Mouse (Mus musculus) neural tube, embryonic 15.5 days (tissue): ENCODE results near the gene Trp53bp2. TPM values are rescaled to one million over a fixed set of nuclear protein-coding genes. Genes with fewer than 3 reads are reported as not detected.
A peak's percentile ranks its signal among the peaks of the same experiment; 100 is the strongest.

Experiments used
- ATAC-seq: fragments of 200-750 bp; cut with Nextera tagmentation; 2 replicates; pipeline ENCODE4 v1.8.0; 2017; ENCODE audit warnings: mild to moderate bottlenecking, moderate TSS enrichment, moderate library complexity; ENCODE audit not compliant: low FRiP score
- H3K27ac ChIP-seq: fragments of 300-500 bp; sonication (generic); replicated peaks from 2 replicates; pipeline ENCODE4 v1.5.1; 2015; ENCODE audit warnings: mild to moderate bottlenecking, inconsistent platforms
- H3K27me3 ChIP-seq: fragments of 300-500 bp; sonication (generic); replicated peaks from 2 replicates; pipeline ENCODE4 v1.6.1; 2015; ENCODE audit warnings: inconsistent platforms
- H3K36me3 ChIP-seq: fragments of 300-500 bp; sonication (generic); 2 replicates; pipeline ENCODE4 v1.6.1; 2015; ENCODE audit warnings: inconsistent platforms
- H3K4me1 ChIP-seq: fragments of 300-500 bp; sonication (generic); 2 replicates; pipeline ENCODE4 v1.6.1; 2015; ENCODE audit warnings: inconsistent platforms
- H3K4me2 ChIP-seq: fragments of 300-500 bp; sonication (generic); 2 replicates; pipeline ENCODE4 v1.6.1; 2015; ENCODE audit warnings: inconsistent platforms, mild to moderate bottlenecking, moderate library complexity
- H3K4me3 ChIP-seq: fragments of 300-500 bp; sonication (generic); replicated peaks from 2 replicates; pipeline ENCODE4 v1.5.1; 2015; ENCODE audit warnings: mild to moderate bottlenecking, inconsistent platforms
- H3K9ac ChIP-seq: fragments of 300-500 bp; sonication (generic); replicated peaks from 2 replicates; pipeline ENCODE4 v1.6.1; 2015; ENCODE audit warnings: mild to moderate bottlenecking, inconsistent platforms
- H3K9me3 ChIP-seq: fragments of 300-500 bp; sonication (generic); replicated peaks from 2 replicates; pipeline ENCODE4 v1.6.1; 2016; ENCODE audit warnings: inconsistent platforms
- WGBS: fragments of 180-500 bp; shearing (Covaris S2); methylation state at CpG from one replicate; pipeline ENCODE4 v1.1.7; 2015; ENCODE audit warnings: mixed read lengths; 5-methylcytosine and 5-hydroxymethylcytosine counted together
- polyA plus RNA-seq: library from polyadenylated mRNA; unstranded; fragments of >200 nt; fragmentation: Nextera tagmentation; extraction: Ambion mirVana; gene quantifications from 2 replicates; pipeline ENCODE4 v1.2.1, GENCODE M21; 2015

Trp53bp2 gene
- polyA plus RNA-seq, 1 experiment from 2014 or later: 14.6 TPM

DNA sequence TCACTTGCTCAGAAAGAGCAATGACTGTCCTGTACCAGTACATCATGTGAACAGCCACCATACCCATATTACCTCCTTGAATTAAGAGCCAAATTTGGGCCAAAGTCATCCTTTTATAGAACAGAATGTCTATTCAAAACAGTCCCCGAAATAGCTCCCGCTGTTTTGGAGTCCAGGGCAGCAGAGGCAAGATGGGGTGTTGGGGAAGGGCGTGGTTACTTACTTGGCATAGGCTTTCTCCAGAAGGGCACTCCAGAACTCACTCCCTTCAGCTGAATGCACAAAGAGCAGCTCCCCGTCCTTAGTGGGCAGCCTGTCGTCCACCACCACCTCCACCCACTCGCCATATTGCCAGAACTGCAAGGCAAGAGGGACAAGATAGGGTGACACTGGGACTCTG lies 82.9 kb downstream of the Trp53bp2 start:
- H3K4me2 ChIP-seq: no peak overlapping the region
- ATAC-seq: no peak
- H3K27ac ChIP-seq: no peak overlapping the region
- no peaks in the 10 kb centered on the region for H3K9me3 ChIP-seq
- H3K9ac ChIP-seq: no peak overlapping the region
- H3K27me3 ChIP-seq: no peaks in the 10 kb centered on the region
- peaks cover 38% of the 10 kb centered on the region for H3K36me3 ChIP-seq
- H3K4me1 ChIP-seq: peaks cover 16% of the 10 kb centered on the region
- WGBS: 95% methylated on average over 6 of the region's 6 CpGs
- H3K4me3 ChIP-seq: no peak overlapping the region

DNA sequence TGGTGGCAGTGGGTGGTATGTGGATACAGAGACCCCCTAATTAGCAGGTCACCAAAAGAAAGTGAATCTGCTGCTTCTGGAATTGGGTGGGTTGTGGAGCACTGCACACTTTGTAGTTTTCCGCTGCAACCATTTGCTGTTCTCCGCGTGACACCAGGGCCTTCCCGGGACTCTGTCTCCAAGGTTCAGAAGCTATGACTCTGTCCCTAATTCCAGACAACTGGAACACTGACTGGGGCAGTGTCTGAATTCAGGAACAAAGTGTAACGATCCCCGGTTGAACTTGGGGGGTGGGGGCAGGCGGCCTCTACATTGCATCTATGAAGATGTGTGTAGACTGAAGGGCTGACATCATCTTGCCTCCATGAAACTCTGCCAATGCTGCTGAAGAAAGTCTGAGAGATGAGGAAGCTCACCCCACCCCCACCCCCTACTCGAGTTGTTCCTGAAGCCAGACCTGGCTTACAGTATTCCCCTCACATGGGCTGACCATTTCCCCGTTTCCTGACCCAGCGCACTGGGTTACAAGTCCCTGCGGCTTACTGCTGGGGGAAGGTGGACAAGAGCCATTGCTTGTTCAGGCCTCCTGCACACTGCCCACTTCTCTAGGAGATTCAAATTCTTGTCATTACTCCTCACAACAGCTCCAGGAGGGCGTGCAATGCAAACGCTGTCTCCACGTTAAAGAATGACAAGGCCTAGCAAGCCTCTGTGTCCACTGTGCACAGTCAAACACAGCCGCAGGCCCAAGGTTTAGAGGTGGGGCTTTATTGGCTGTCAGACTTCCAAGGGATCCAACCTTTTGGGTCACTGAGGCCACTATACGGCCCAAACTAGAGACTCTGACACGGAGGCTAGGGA lies 85.5 kb downstream of the Trp53bp2 start:
- Histone ChIP-seq H3K36me3 (peaks cover 14% of the 10 kb centered on the region; the same call in 1 of the 2 replicates), H3K27me3 (no peaks in the 10 kb centered on the region), H3K27ac (no peak overlapping the region), H3K9me3 (no peaks in the 10 kb centered on the region), H3K9ac (no peak overlapping the region), H3K4me2 (no peak overlapping the region), H3K4me1 (peaks cover 17% of the 10 kb centered on the region), H3K4me3 (no peak overlapping the region)
- WGBS: 77% methylated on average over 17 of the region's 17 CpGs
- no peak for ATAC-seq

DNA sequence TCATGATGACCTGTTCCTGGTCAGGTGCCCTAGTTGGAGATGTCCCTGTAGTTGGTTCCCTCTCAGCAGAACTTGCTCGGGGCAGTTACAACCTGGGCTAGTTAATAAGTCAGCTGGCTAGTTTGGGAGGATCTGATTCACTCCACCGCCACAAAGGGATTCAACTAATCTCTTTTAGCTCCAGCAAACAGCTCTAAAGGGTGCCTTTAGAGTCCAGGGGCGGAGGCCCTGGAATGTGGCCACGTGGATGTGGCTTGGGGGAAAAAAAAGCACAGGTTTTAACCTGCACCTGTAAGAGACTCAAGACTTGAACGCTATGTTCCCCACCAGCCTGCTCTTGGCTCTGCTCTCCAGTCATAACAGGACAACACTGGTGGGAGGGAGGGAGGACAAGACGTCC lies 87.7 kb downstream of the Trp53bp2 start:
- no peak for ATAC-seq
- 71% methylated on average over 6 of the region's 6 CpGs for WGBS
- Histone ChIP-seq H3K4me2 (no peak overlapping the region), H3K4me1 (peaks cover 12% of the 10 kb centered on the region), H3K27ac (no peak overlapping the region), H3K9me3 (no peaks in the 10 kb centered on the region), H3K4me3 (no peak overlapping the region), H3K27me3 (no peaks in the 10 kb centered on the region), H3K36me3 (0 out of 2 replicates have a peak, but pooled peaks cover 2% of the 10 kb centered on the region), H3K9ac (no peak overlapping the region)

DNA sequence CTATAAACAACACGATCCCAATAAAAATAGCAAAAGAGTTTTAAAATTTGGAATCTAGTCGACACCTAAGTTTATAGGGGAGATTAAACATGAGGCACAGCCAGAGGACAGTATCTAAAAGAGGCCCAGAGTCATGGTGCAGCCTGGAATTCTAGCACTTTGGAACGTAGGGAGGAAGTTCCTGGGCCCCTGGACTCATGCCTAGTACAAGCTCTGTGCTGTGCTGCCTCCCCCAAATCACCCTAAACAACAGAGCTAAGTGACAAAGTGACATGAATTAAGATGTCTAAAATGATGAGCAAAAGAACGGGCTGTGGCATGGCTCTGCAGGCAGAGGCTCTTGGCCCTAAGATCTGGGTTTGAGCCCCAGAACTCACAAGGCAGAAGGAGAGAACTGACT lies 88.8 kb downstream of the Trp53bp2 start:
- Histone ChIP-seq H3K4me2 (no peak overlapping the region), H3K36me3 (0 out of 2 replicates have a peak, but pooled peaks cover 2% of the 10 kb centered on the region), H3K9me3 (no peaks in the 10 kb centered on the region), H3K9ac (no peak overlapping the region), H3K27ac (no peak overlapping the region), H3K27me3 (no peaks in the 10 kb centered on the region), H3K4me3 (no peak overlapping the region), H3K4me1 (peaks cover 12% of the 10 kb centered on the region)
- WGBS: 59% methylated on average over 4 of the region's 4 CpGs
- ATAC-seq: no peak

DNA sequence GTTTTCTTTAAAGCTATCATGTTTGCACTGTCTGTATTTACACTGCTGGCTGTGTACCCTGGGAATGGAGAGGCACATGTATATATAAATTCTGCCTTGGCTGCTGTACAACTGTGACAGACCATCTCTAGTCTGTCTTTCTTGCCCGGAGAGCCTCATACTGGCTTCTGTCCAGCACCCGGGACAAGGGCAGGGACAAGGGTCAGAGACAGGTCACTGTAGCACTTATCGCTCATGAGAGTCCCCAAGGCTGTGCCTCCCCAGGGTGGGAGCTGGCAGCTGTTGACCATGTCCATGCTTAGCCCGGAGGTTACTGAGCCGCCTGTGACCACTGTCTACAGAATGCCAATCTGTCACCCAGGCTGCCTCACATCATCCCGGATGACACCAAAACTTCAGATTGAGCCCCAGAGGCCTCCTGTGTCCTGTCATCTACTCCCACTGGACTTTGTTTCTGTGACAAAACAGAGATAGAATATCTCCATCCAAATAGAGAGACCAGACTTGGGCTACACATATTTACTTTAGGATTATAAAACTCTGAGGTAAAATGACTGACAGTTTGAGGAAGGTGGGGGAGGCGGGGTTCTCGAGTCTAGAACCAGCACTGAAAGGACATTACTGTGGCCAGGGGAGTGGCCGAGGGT lies 90.6 kb downstream of the Trp53bp2 start:
- Histone ChIP-seq H3K27me3 (no peaks in the 10 kb centered on the region), H3K9ac (no peak overlapping the region), H3K4me1 (peaks cover 16% of the 10 kb centered on the region), H3K4me3 (no peak overlapping the region), H3K36me3 (0 out of 2 replicates have a peak, but pooled peaks cover 2% of the 10 kb centered on the region), H3K27ac (no peak overlapping the region), H3K9me3 (no peaks in the 10 kb centered on the region), H3K4me2 (no peak overlapping the region)
- ATAC-seq: no peak
- WGBS: 66% methylated on average over 9 of the region's 9 CpGs

DNA sequence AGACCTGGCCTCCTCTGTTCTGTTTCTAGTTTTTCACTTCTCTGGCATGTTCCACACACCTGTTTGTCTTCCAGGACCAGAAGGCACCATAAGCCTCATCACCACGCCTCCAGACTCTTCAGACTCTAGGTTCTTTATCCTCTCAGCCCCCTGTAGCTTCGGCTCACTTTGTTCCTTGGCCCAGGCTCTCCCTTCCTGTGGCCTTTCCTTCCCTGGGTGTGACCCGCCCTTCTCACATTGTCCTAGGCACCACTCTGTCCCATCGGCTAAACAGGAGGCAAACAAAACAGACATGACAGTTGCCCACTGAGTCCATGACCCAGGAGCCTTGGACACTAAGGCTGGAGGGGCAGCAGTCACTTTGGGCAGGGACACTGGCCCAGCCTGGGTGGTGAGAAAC lies 91.3 kb downstream of the Trp53bp2 start:
- no peaks in the 10 kb centered on the region for H3K9me3 ChIP-seq
- no peak overlapping the region for H3K4me3 ChIP-seq
- H3K27me3 ChIP-seq: no peaks in the 10 kb centered on the region
- no peak overlapping the region; the same call in 1 of the 2 replicates for H3K27ac ChIP-seq
- H3K4me1 ChIP-seq: peaks cover 16% of the 10 kb centered on the region
- H3K9ac ChIP-seq: no peak overlapping the region
- 88% methylated on average over 4 of the region's 4 CpGs for WGBS
- H3K36me3 ChIP-seq: 0 out of 2 replicates have a peak, but pooled peaks cover 2% of the 10 kb centered on the region
- no peak for ATAC-seq
- no peak overlapping the region for H3K4me2 ChIP-seq

DNA sequence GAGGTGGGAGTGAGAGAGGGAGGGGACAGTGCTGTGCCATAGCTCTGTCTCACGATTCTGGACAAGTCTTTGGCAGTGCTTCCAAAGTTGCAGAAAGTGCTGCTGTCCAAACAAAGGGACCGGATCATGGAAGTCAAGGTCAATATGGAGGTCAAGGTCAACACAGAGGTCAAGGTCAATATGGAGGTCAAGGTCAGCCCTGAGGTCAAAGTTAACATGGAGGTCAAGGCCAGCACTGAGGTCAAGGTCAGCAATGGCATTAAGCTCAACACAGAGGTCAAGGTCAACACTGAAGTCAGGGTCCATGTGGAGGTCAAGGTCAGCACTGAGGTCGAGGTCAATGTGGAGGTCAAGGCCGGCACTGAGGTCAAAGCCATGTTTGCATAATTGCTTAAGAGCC lies 91.9 kb downstream of the Trp53bp2 start:
- Histone ChIP-seq H3K9ac (no peak overlapping the region), H3K27me3 (no peaks in the 10 kb centered on the region), H3K9me3 (no peaks in the 10 kb centered on the region), H3K4me3 (no peak overlapping the region), H3K4me1 (peaks cover 16% of the 10 kb centered on the region), H3K27ac (no peak overlapping the region; the same call in 1 of the 2 replicates), H3K36me3 (0 out of 2 replicates have a peak, but pooled peaks cover 2% of the 10 kb centered on the region), H3K4me2 (no peak overlapping the region)
- 92% methylated on average over 4 of the region's 4 CpGs for WGBS
- no peak for ATAC-seq

DNA sequence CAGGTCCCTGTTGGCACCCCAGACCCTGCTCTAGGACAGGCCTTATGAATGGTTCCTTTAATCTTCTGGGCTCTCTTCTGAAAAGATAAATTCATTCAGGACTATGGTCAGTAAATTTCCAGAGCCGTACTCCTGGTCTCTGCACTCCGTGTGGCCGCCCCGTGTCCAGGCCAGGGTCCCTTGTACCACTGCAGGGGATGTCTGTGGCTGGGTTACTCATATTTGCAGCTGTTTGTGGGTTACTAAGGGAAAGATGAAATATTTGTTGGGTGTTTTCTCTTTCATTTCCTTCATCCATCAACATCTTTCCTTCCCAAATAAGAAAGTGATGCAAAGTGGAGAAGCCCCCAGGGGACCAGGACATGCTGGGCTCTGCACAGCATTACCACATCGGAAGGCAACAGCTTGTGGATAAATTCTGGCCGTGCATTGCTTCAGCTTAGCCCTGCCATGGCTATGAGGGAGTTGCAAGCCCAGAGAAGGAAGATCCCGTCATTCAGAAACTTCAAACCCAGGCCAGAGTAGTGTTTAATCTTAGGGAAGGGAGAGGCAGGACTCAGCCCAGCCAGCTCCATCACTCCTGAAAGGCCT lies 92.9 kb downstream of the Trp53bp2 start:
- Histone ChIP-seq H3K27ac (no peak overlapping the region; the same call in 1 of the 2 replicates), H3K27me3 (no peaks in the 10 kb centered on the region), H3K4me1 (peaks cover 16% of the 10 kb centered on the region), H3K9ac (no peak overlapping the region), H3K4me3 (no peak overlapping the region), H3K36me3 (no peaks in the 10 kb centered on the region), H3K9me3 (no peaks in the 10 kb centered on the region), H3K4me2 (no peak overlapping the region)
- no peak for ATAC-seq
- 86% methylated on average over 7 of the region's 7 CpGs for WGBS

DNA sequence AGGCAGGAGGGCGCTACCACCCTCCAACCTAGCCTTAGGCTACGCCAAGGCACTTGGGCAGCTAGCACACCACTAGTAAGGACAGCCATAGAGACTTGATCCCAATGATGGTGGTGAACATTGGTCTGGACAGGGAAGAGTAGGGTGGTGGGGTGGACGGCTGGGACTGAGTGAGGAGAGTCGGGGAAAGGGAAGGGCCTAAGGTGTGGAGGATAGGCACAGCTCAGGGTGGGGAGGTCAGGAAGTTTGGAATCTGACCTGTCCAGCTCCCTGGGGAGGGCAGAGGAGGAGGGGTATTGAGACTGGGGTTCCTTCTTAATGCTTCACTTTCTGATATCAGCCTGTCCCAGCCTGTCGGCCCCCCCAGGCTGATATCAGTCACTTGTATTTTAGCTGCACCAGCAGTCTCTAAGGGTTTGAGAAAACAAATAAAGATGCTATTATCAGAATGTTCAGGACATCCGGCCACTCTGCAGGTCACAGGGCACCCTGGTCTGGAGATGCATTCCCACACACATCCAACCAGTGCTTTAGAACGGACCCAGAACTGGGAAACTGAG lies 93.6 kb downstream of the Trp53bp2 start:
- no peak for ATAC-seq
- Histone ChIP-seq H3K4me3 (no peak overlapping the region), H3K36me3 (no peaks in the 10 kb centered on the region), H3K9ac (no peak overlapping the region), H3K27ac (no peak overlapping the region), H3K4me2 (no peak overlapping the region), H3K27me3 (no peaks in the 10 kb centered on the region), H3K4me1 (peaks cover 16% of the 10 kb centered on the region), H3K9me3 (no peaks in the 10 kb centered on the region)
- 90% methylated on average over 7 of the region's 7 CpGs for WGBS

DNA sequence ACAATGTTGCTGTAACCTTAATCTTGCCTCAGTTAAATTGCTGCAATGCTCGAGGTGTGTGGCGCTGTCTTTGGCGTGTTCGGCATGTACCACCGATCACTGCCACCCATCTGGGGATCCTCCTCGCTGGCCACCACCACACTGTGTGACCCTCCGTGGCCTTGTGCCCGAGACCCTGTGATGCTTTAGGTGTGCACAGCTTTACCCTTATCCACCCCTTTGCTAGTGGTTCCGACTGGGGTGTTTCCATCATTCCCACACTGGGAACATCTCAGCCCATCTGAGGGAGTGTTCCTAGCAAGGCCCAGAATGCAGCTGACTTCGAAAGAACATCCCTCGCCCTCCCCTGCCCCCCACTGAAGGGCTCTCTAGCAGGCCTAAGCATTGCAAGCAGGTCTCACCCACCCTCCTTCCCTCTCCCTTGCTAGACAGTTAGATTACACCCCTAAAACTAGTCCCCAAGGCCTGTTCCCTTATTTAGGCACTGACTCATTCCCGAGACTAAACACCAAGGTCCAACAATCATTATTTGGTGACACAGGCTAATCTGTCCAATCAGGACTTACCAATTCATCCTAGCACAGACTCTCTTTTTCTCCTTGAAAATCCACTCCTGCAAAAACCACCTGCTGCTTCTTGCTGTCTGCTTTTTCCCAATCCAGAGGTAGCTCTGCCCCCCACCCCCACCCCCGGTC lies 94.4 kb downstream of the Trp53bp2 start:
- no peaks in the 10 kb centered on the region for H3K27me3 ChIP-seq
- no peak overlapping the region for H3K27ac ChIP-seq
- peaks cover 16% of the 10 kb centered on the region for H3K4me1 ChIP-seq
- H3K4me3 ChIP-seq: no peak overlapping the region
- ATAC-seq: no peak
- no peak overlapping the region for H3K9ac ChIP-seq
- whole genome bisulfite sequencing: 87% methylated on average over 13 of the region's 13 CpGs
- H3K9me3 ChIP-seq: no peaks in the 10 kb centered on the region
- H3K36me3 ChIP-seq: no peaks in the 10 kb centered on the region
- H3K4me2 ChIP-seq: no peak overlapping the region

DNA sequence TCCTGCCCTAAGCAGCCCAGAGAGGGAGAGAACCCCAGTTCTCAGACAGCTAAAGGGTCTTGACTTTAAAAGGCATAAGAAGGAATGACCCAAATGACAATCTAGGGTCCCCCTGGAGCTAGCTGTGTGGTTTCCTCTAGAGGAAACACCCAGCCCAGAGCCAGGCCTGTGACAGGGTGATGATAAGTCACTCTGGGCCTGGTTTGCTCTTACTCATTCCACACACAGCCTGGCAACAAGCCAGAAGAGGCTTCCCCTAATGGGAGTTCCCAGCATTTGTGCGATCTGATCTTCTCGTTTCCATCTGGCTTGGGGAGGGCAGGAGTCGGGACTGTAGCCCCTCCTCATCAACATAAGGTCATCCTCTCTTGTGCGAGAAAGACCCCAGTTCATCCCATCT lies 95.3 kb downstream of the Trp53bp2 start:
- Histone ChIP-seq H3K4me1 (peaks cover 16% of the 10 kb centered on the region), H3K9ac (0 out of 2 replicates have a peak overlapping the region, but pooled peaks have one; percentile 23), H3K9me3 (no peaks in the 10 kb centered on the region), H3K27me3 (no peaks in the 10 kb centered on the region), H3K27ac (0 out of 2 replicates have a peak overlapping the region, but pooled peaks have one; percentile 11), H3K4me3 (no peak overlapping the region), H3K36me3 (0 out of 2 replicates have a peak, but pooled peaks cover 3% of the 10 kb centered on the region), H3K4me2 (no peak overlapping the region)
- WGBS: 16% methylated on average over 4 of the region's 4 CpGs
- ATAC-seq: no peak
